Mouse (Mus musculus) c-Kit-positive CD71-positive TER-119-negative erythroid progenitor cells, embryonic 14.5 days (primary cell): ENCODE results near the gene Polr2b.
A peak's percentile ranks its signal among the peaks of the same experiment; 100 is the strongest.

ENCODE experiments used
- DNase-seq: peaks from one replicate; pipeline ENCODE4 v3.0.0-alpha.2; 2013; ENCODE audit warnings: low read depth

Gene Polr2b

DNA sequence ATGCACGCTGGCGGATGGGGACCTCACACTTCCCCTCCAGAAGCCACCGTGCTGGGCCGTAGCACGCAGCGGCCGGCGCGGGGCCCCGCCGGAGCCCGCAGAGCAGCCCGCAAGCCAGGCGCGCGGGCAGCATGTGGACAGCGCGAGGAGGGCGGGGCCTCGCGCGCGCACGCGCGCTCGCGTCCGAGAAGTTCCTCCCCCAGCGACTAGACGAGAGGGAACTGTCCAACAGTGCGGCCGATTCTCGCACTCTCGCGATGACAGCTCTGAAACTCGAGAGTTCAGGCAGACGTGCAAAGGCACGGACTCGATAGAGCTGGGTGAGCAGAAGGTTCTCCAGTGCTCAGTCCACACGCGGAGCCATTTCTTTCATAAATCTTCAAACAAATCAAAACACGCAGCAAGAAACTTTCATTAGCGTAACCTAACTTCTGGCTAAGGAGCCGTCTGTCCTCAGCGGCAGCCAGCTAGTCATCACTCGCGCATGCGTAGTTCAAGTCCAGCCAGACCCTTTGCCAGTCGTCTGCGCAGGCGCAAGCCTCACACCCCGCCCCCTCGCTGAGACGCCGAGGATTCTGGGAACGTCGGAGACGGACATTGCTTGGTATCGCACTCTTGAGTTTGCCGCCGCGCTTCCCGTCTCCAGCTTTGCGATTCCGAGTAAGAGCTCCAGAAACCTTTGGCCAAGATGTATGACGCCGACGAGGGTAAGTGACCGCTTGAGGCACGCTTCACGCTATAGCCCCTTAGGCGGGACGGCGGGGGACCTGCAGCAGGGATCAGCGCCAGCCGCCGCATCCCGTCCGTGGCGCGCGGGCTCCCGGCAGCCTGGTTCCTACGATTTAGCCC is at the start of gene Polr2b, which contains the start of gene Noa1:
Gene Polr2b (plus strand): TSS at position 224 of the 849 bp plus-strand sequence.
Gene Noa1 (minus strand): TSS at position 161 of the 849 bp plus-strand sequence.
- DNase-seq, result peak; percentile 95

- DNase-seq, result no peak
Observed at GRCm38 (mm10) chr5:77261137-77261536, 48.8 kb upstream of the Polr2b start.

DNA sequence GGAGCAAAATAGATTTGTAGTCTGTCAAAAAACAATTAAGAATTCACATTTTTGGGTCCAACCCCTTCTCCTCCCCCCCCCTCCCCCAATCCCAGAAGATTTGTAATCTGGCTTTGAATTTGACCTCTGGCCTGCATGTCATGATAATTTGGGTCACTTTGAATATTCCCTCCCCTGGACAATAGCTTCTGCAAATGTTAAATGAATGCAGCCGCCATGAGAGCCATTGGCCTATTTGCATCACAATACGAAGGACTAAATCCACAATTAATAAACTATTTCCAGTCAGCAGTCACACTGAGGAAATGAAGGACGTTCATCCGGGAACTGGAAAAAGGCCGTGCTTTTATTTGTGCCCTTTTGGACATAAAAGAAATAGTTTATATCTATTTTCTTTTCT is 47.8 kb upstream of the Polr2b start:
- DNase-seq, result no peak

- no peak for DNase-seq
Observed at GRCm38 (mm10) chr5:77265081-77265670, 44.8 kb upstream of the Polr2b start, which contains the start of gene Rest. TSS of gene Rest (plus strand) at chr5:77265491.

- no peak for DNase-seq
Observed at GRCm38 (mm10) chr5:77265671-77266065, 44.3 kb upstream of the Polr2b start.

DNA sequence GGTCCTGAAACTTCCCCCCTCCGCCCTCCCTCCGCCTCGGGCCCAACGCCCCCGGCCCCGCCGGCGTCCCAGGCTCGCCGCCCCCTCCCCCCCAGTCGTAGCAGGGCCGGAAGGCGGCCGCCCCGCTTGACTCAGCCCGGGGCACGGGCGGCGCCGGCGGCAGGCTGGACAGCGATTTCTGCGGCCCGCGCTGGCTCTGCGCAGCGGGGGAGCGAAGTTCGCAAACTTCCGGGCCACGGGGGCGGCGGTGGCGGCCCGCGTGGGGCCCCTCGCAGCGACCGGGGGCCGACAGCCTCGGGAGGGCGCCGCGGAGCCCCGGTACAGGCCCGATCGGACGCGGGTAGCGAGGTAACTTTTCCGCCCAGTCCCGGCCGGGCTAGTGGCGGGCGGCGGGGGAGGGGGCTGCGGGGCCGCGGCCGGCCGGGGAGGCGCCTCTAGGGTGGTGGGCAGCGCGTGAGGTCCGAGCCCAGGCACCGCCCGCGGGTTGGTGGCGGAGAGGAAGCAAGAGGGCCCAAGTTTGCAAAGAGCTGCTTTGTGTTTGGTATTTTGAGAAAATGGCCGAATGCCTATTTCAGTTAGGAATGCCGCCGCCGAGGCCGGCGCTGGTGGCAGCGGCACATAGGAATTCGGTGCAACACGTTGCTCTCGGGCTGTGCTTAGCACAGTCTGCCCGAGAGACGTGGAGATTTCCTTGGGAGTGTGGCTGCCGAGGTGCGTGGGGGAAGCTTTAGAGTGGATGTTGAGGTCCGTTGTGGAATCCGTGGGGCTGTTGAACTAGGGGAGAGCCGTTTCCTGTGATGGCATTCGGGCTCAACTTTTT is 43.7 kb upstream of the Polr2b start:
- no peak for DNase-seq

GRCm38 (mm10) chr5:77266886-77267401 is 43.0 kb upstream of the Polr2b start:
- no peak for DNase-seq

DNA sequence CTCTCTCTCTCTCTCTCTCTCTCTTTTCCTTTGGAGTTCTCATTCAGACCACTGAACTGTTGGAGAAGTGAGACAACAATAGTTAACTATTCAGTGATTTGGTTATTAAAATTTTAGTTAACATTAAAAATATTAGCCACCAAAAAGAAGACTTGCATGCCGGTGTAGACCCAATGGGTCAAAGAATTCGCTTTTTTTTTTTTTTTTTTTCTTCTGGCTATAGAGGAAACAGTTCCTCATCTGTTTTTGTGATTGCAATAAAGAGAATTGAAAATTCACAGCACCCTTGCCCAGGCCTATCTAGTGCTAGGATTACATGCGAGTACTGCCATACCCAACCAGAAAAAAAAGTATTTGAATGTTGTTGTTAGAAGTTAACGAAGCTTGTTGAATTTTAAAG is 42.5 kb upstream of the Polr2b start:
- DNase-seq, result no peak

DNA sequence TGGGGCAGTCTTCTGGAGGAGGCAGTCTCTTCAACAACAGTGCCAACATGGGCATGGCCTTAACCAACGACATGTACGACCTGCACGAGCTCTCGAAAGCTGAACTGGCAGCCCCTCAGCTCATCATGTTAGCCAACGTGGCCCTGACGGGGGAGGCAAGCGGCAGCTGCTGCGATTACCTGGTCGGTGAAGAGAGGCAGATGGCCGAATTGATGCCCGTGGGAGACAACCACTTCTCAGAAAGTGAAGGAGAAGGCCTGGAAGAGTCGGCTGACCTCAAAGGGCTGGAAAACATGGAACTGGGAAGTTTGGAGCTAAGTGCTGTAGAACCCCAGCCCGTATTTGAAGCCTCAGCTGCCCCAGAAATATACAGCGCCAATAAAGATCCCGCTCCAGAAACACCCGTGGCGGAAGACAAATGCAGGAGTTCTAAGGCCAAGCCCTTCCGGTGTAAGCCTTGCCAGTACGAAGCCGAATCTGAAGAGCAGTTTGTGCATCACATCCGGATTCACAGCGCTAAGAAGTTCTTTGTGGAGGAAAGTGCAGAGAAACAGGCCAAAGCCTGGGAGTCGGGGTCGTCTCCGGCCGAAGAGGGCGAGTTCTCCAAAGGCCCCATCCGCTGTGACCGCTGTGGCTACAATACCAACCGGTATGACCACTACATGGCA is 41.9 kb upstream of the Polr2b start:
- no peak for DNase-seq

- no peak for DNase-seq
Observed at GRCm38 (mm10) chr5:77269399-77269798, 40.5 kb upstream of the Polr2b start.

GRCm38 (mm10) chr5:77273151-77273550 is 36.8 kb upstream of the Polr2b start:
- DNase-seq, result no peak

- no peak for DNase-seq
Observed at GRCm38 (mm10) chr5:77275950-77276349, 34.0 kb upstream of the Polr2b start.

DNA sequence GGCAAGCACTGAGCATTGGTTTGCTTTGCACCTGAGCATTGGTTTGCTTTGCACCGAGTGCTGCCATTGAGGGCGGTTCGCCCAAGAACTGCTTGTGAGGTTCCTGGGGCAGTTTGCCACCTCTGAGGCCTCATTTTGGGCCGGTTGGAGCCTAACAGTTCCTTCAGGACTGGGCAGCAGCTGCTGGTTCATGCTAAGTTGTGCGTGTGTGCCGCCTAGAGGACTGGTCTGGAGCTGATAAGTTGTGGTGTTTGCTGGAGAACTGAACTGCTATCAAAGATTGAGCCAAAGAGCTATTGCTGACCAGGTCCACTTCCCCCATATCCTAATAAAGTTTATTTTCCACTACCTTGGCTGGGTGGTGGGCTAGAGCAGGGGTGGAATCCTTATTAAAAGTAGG is 32.7 kb upstream of the Polr2b start:
- no peak for DNase-seq

- DNase-seq, result no peak
Observed at GRCm38 (mm10) chr5:77281518-77282174, 28.3 kb upstream of the Polr2b start.

GRCm38 (mm10) chr5:77282242-77282641 is 27.7 kb upstream of the Polr2b start:
- no peak for DNase-seq

DNA sequence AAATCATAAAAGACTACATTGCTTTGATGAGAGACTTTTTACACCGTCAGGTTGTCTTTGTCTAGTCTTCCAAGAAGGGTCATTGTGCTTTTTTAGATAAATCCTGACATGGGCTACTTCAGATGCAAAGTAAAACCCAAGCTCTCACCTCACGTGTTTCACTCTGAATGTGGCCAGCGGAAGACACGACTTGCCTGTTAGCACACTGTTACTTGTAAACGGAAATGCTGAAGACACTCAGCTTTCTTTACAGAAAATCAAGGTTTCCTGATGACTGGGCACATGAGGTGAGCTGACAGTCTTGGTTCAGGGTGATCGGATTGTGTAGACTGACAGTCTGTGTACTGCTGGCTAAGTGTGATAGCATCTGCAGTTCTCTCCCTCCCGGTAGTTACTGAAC is 24.3 kb upstream of the Polr2b start:
- DNase-seq, result no peak

GRCm38 (mm10) chr5:77286904-77287303 is 23.0 kb upstream of the Polr2b start:
- DNase-seq, result no peak

- DNase-seq, result no peak
Observed at GRCm38 (mm10) chr5:77287901-77288300, 22.0 kb upstream of the Polr2b start.

DNA sequence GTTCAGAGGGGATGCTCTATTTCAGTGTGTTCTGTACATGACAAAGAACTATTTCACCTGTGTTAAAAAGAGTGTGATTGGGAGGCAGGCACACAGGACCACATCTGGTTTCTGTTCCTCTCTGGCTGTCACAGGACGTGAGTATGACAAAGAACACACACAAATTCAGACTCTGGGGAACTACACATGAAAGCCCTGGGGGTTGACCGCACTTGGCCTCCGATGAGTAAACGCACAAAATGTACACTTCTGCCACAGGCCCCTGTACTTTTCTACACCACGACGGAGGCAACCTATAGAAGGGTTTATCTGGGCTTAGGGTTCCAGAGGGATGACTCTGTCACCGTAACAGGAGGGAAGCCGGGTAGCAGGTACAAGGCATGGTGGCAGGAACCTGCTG is 20.3 kb upstream of the Polr2b start:
- DNase-seq, result no peak

DNA sequence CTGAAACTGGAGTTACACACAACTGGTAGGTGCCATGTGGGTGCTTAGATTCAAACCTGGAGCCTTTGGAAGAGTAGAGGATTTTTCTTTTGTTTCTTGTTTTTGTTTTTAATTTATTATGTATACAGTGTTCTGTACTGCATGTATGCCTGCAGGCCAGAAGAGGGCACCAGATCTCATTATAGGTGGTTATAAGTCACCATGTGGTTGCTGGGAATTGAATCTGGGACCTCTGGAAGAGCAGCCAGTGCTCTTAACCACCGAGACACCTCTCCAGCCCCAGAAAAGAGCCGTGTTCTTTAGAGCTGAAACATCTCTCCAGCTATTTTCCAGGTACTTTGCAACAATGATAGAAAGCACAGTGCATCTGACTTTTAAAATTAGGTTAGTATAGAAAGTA is 19.3 kb upstream of the Polr2b start:
- DNase-seq, result no peak

- no peak for DNase-seq
Observed at GRCm38 (mm10) chr5:77292803-77293522, 17.0 kb upstream of the Polr2b start.
